Mouse (Mus musculus) thymus, adult 2 months (tissue): ENCODE measurements around the gene Relch. TPM values are rescaled to one million over a fixed set of nuclear protein-coding genes. Genes with fewer than 3 reads are reported as not detected.
A peak's percentile ranks its signal among the peaks of the same experiment; 100 is the strongest.

ENCODE experiments used
- DNase-seq: peaks from one replicate; pipeline ENCODE4 v3.0.0; 2021
- H3K27ac ChIP-seq: fragments of 200-500 bp; 2 replicates; pipeline ENCODE4 v1.5.1; 2012; ENCODE audit warnings: low read length, control low read depth; ENCODE audit not compliant: control insufficient read depth, insufficient read depth
- H3K27me3 ChIP-seq: fragments of 200-500 bp; 2 replicates; pipeline ENCODE4 v1.6.1; 2012; ENCODE audit warnings: mild to moderate bottlenecking, low read length, moderate library complexity, mixed read lengths; ENCODE audit not compliant: control insufficient read depth, insufficient read depth
- H3K36me3 ChIP-seq: fragments of 200-500 bp; 2 replicates; pipeline ENCODE4 v1.6.1; 2012; ENCODE audit warnings: mild to moderate bottlenecking, low read length, moderate library complexity; ENCODE audit not compliant: control insufficient read depth, insufficient read depth
- H3K4me1 ChIP-seq: fragments of 200-500 bp; replicated peaks from 2 replicates; pipeline ENCODE4 v1.6.1; 2012; ENCODE audit warnings: low read length; ENCODE audit not compliant: control insufficient read depth, insufficient read depth
- H3K4me3 ChIP-seq: fragments of 200-500 bp; 2 replicates; pipeline ENCODE4 v1.5.1; 2012; ENCODE audit warnings: mild to moderate bottlenecking, low read length, control low read depth, moderate library complexity; ENCODE audit not compliant: control insufficient read depth, insufficient read depth
- CTCF ChIP-seq: fragments of 200-500 bp; IDR thresholded peaks from 2 replicates; pipeline ENCODE4 v1.5.1; 2012; ENCODE audit warnings: mild to moderate bottlenecking, control low read depth, low read length, moderate library complexity, borderline replicate concordance; ENCODE audit not compliant: control insufficient read depth, poor library complexity, insufficient read depth; ENCODE audit errors: extremely low read depth
- POLR2A ChIP-seq: fragments of 200-500 bp; IDR thresholded peaks from 2 replicates; pipeline ENCODE4 v1.6.1; 2012; ENCODE audit warnings: mild to moderate bottlenecking, low read length, control low read depth, moderate library complexity; ENCODE audit not compliant: control insufficient read depth, poor library complexity, insufficient read depth; ENCODE audit errors: extremely low read depth
- WGBS: fragments of 180-500 bp; shearing (Covaris S2); methylation state at CpG from one replicate; pipeline ENCODE4 v1.1.7; 2018; 5-methylcytosine and 5-hydroxymethylcytosine counted together
- polyA plus RNA-seq: library from polyadenylated mRNA; depleted of rRNA; stranded (reverse); fragments of >200 nt; gene quantifications from 2 replicates; pipeline ENCODE4 v1.2.3, GENCODE M21; 2012

Gene Relch
- polyA plus RNA-seq, 1 experiment, result 41.4 TPM

GRCm38 (mm10) chr1:105662820-105663170 lies 866 bp upstream of the Relch start:
- 10% methylated on average over 6 of the region's 6 CpGs for WGBS
- H3K4me1 ChIP-seq, result peaks cover 5% of the 10 kb centered on the region
- H3K27ac ChIP-seq, result no peak overlapping the region
- no peaks in the 10 kb centered on the region for H3K36me3 ChIP-seq
- no peak for DNase-seq
- H3K27me3 ChIP-seq, result no peaks in the 10 kb centered on the region
- no peak for TF ChIP-seq POLR2A
- TF ChIP-seq CTCF, result no peak
- H3K4me3 ChIP-seq, result peak overlapping the region; percentile 82

- no peaks in the 10 kb centered on the region for H3K36me3 ChIP-seq
- H3K27ac ChIP-seq, result peak overlapping the region; percentile 10; the same call in 1 of the 2 replicates
- WGBS, result under 1% methylated on average over 68 of the region's 68 CpGs
- no peak for TF ChIP-seq POLR2A
- no peak for TF ChIP-seq CTCF
- DNase-seq, result peak; percentile 33
- peak overlapping the region; percentile 93 for H3K4me3 ChIP-seq
- no peaks in the 10 kb centered on the region for H3K27me3 ChIP-seq
- H3K4me1 ChIP-seq, result peaks cover 5% of the 10 kb centered on the region
Observed at GRCm38 (mm10) chr1:105663962-105664812, 526 bp downstream of the Relch start.

- TF ChIP-seq POLR2A (no peak), CTCF (no peak)
- no peak overlapping the region for H3K4me3 ChIP-seq
- no peak overlapping the region for H3K27ac ChIP-seq
- peaks cover 5% of the 10 kb centered on the region for H3K4me1 ChIP-seq
- no peaks in the 10 kb centered on the region for H3K36me3 ChIP-seq
- H3K27me3 ChIP-seq, result no peaks in the 10 kb centered on the region
- no peak for DNase-seq
Observed at GRCm38 (mm10) chr1:105669700-105670099, 6.0 kb downstream of the Relch start.

GRCm38 (mm10) chr1:105674763-105675162 lies 11.1 kb downstream of the Relch start:
- no peak for DNase-seq
- 97% methylated on average over 2 of the region's 2 CpGs for WGBS
- no peaks in the 10 kb centered on the region for H3K4me1 ChIP-seq
- H3K27me3 ChIP-seq, result no peaks in the 10 kb centered on the region
- no peak overlapping the region for H3K4me3 ChIP-seq
- no peaks in the 10 kb centered on the region for H3K36me3 ChIP-seq
- TF ChIP-seq CTCF (no peak), POLR2A (no peak)
- no peak overlapping the region for H3K27ac ChIP-seq

- TF ChIP-seq CTCF, result no peak
- no peak for TF ChIP-seq POLR2A
- DNase-seq, result peak; percentile 11
- Histone ChIP-seq H3K36me3 (no peaks in the 10 kb centered on the region), H3K27me3 (no peaks in the 10 kb centered on the region), H3K27ac (no peak overlapping the region), H3K4me3 (no peak overlapping the region), H3K4me1 (no peaks in the 10 kb centered on the region)
- WGBS, result 94% methylated on average over 1 of the region's 1 CpGs
Observed at GRCm38 (mm10) chr1:105680587-105680986, 16.9 kb downstream of the Relch start.

GRCm38 (mm10) chr1:105685501-105685900 lies 21.8 kb downstream of the Relch start:
- WGBS, result 99% methylated on average over 3 of the region's 3 CpGs
- no peak for TF ChIP-seq CTCF
- TF ChIP-seq POLR2A, result no peak
- Histone ChIP-seq H3K27me3 (no peaks in the 10 kb centered on the region), H3K4me3 (no peak overlapping the region), H3K27ac (no peak overlapping the region), H3K4me1 (no peaks in the 10 kb centered on the region), H3K36me3 (peaks cover 4% of the 10 kb centered on the region; the same call in 1 of the 2 replicates)
- DNase-seq, result no peak
